11 mouse cellular contexts compared by ENCODE assay signal in the genomic region with DNA sequence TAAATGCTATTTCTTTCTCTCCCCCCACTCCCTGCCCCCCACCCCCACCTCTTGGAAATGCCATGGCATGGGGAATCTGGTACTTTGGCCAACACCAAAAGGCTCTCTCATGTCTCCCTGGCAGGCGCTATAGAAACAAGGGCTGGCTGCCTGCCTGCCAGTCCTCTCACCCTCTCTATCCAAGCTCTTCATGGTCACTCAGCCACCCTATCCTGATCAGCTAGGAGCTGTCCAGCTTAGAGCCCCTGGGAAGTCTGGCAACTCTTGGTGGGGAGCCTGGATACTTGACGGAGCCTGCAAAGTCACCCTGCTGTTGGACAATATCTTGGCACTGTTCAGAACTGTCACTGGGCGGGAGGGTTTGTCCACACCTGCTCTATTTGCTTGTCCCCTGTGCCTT. TPM values are rescaled to one million over a fixed set of nuclear protein-coding genes. Genes with fewer than 3 reads are reported as not detected.
DNase-seq lines count a peak whose midpoint lies in the region; ATAC-seq lines count a peak whose summit lies in the region.
"Had no signal": no experiment of that assay in that cellular context is flagged by ENCODE, and none has a peak within 500 bp of the region (broad histone marks: within the 10 kb centered on the region; RNA-seq: fewer than 3 reads in every experiment).

No protein-coding gene starts in this region.

- peaks cover 14% of the 10 kb centered on the region for H3K27me3 ChIP-seq in heart, embryonic 11.5 days (ENCODE audit: control insufficient read depth, insufficient read depth, low read length)
- no peaks in the 10 kb centered on the region for H3K27me3 ChIP-seq in lung, embryonic 16.5 days (ENCODE audit: control insufficient read depth, insufficient read depth, low read depth, low read length)

- no peak for ATAC-seq in heart, embryonic 11.5 days (replicated peaks; ENCODE audit: insufficient number of reproducible peaks, low FRiP score, low TSS enrichment)
- ATAC-seq in lung, embryonic 16.5 days (ENCODE audit: low read depth), result 0 out of 2 replicates have a peak, but pooled peaks have one; percentile 32

- 45% methylated on average over 3 of the region's 3 CpGs for WGBS in heart, embryonic 11.5 days (ENCODE audit: insufficient replicate concordance)
- WGBS in lung, embryonic 16.5 days, result 40% methylated on average over 3 of the region's 3 CpGs

- intact Hi-C loops in heart, postnatal 10 days (cut with DNase I), result no loop called here

- H3K4me1 ChIP-seq in heart, embryonic 11.5 days (ENCODE audit: control insufficient read depth, insufficient read depth, low read length), result no peaks in the 10 kb centered on the region
- 0 out of 2 replicates have a peak, but pooled peaks cover 3% of the 10 kb centered on the region for H3K4me1 ChIP-seq in lung, embryonic 16.5 days (replicated peaks; ENCODE audit: control insufficient read depth, insufficient read depth, low read length)
- H3K4me1 ChIP-seq: liver, embryonic 13.5 days had no signal

- no peak overlapping the region for H3K9ac ChIP-seq in heart, embryonic 11.5 days (ENCODE audit: low read depth, low read length)
- no peak overlapping the region for H3K9ac ChIP-seq in lung, embryonic 16.5 days (ENCODE audit: low read length)
- H3K9ac ChIP-seq: liver, embryonic 13.5 days had no signal

- no peak overlapping the region for H3K4me3 ChIP-seq in heart, embryonic 11.5 days (ENCODE audit: low read depth, low read length)
- H3K4me3 ChIP-seq in lung, embryonic 16.5 days (ENCODE audit: low read length), result no peak overlapping the region
- H3K4me3 ChIP-seq: liver, embryonic 13.5 days had no signal

- H3K27ac ChIP-seq in heart, embryonic 11.5 days (ENCODE audit: low read depth, low read length), result no peak overlapping the region
- no peak overlapping the region for H3K27ac ChIP-seq in lung, embryonic 16.5 days (ENCODE audit: low read length)
- H3K27ac ChIP-seq: liver, embryonic 13.5 days had no signal

- no peak overlapping the region for H3K4me2 ChIP-seq in heart, embryonic 11.5 days
- no peak overlapping the region for H3K4me2 ChIP-seq in lung, embryonic 16.5 days (ENCODE audit: low read depth, low read length)
- H3K4me2 ChIP-seq: liver, embryonic 13.5 days had no signal

- no peaks in the 10 kb centered on the region for H3K36me3 ChIP-seq in heart, embryonic 11.5 days (ENCODE audit: control insufficient read depth, insufficient read depth, low read length)
- H3K36me3 ChIP-seq in lung, embryonic 16.5 days (ENCODE audit: control insufficient read depth, insufficient read depth, low read length), result no peaks in the 10 kb centered on the region
- H3K36me3 ChIP-seq: liver, embryonic 13.5 days had no signal

- peak; percentile 19 for DNase-seq in adrenal gland, postnatal 10 days
- DNase-seq in adrenal gland, postnatal 25 days, result no peak
- DNase-seq in heart, postnatal 10 days, result peak; percentile 20 to 33
- no peak for DNase-seq in lung, postnatal 36 days
- DNase-seq in cerebellum, postnatal 25 days, result peak; percentile 39 to 50
- no peak for DNase-seq in gastrocnemius, postnatal 25 days
- DNase-seq: adrenal gland, adult 8-10 months; liver, embryonic 13.5 days had no signal

- no peaks in the 10 kb centered on the region for H3K9me3 ChIP-seq in heart, embryonic 11.5 days (replicated peaks; ENCODE audit: control insufficient read depth, low read length)
- H3K9me3 ChIP-seq in lung, embryonic 16.5 days (ENCODE audit: control insufficient read depth, low read length), result no peaks in the 10 kb centered on the region
- H3K9me3 ChIP-seq: liver, embryonic 13.5 days had no signal

RNA-seq across cellular contexts. Expression of a gene that starts 24.6 kb away (rescaled TPM):
- 1 to 10 TPM; 1.1 to 1.5 TPM for total RNA-seq in adrenal gland, postnatal 10 days (2021)
- 0.12 and 0.57 TPM in 2 replicates for total RNA-seq in adrenal gland, postnatal 25 days (2021)
- 1 to 10 TPM; 1.2 to 1.8 TPM for total RNA-seq in heart, postnatal 10 days (2021)
- polyA plus RNA-seq in heart, embryonic 11.5 days (2014; fragmentation: Nextera tagmentation; extraction: Ambion mirVana), result 0.11 and 0.34 TPM in 2 replicates
- 0.08 and 0.33 TPM in 2 replicates for polyA plus RNA-seq in lung, embryonic 16.5 days (2015; fragmentation: Nextera tagmentation; extraction: Ambion mirVana)
- under 1 TPM; 0.43 to 0.49 TPM for total RNA-seq in gastrocnemius, postnatal 25 days (2021)
- total RNA-seq: megakaryocyte, adult 5-6 weeks had no signal

Comparison
In these comparisons a context has a peak if more than half of its experiments do, and no peak if none do; other contexts are left out.
1. DNase-seq: peak in adrenal gland, postnatal 10 days (single experiment), heart, postnatal 10 days (2 of 2) and cerebellum, postnatal 25 days (2 of 2); none in adrenal gland, postnatal 25 days (single experiment), lung, postnatal 36 days (single experiment) and gastrocnemius, postnatal 25 days (single experiment).